Mouse (Mus musculus): Measurements from ENCODE around the gene Ank.

GRCm38 (mm10) chr15:27576886-27577285 is 110.4 kb downstream of the Ank start:
- TF ChIP-seq CTCF (IDR thresholded peaks at IDR 0.05; ENCODE audit: borderline replicate concordance, extremely low read depth, insufficient read depth, insufficient read length) (no peak), POLR2A (IDR thresholded peaks at IDR 0.05; ENCODE audit: borderline replicate concordance, extremely low read depth, insufficient read depth, insufficient read length, poor library complexity, severe bottlenecking) (no peak)
